Mouse (Mus musculus): Measurements from ENCODE around the gene Matn3. TPM values are rescaled to one million over a fixed set of nuclear protein-coding genes. Genes with fewer than 3 reads are reported as not detected.
"Not testable (repeated sequence)": the region's sequence is repeated elsewhere in the genome, so short reads cannot be mapped to it uniquely, and the experiment has no call there.

The Matn3 gene
- polyA plus RNA-seq, 1 experiment from 2014 or later, result 0.04 TPM

DNA sequence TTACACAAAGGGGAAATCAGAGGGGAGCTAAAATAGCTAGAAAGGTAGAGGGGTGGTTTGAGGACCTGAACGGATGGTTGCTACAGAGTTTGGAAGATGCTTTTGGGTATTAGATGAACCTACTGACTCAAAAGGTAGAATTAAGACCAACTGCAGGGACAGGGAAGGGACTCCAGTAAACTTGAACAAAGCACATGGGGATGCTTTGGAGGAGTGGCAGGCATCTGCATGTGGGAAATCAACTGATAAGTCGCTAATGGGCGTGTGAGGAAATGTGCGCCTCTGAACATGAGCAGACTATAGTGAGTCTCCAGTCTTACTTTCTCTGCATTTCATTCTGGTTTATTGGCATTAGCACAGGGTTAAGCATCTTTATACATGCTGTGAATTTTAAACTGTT is 16.6 kb upstream of the Matn3 start:
- TF ChIP-seq CTCF (IDR thresholded peaks at IDR 0.05; ENCODE audit: low read depth), result no peak
- peaks cover 9% of the 10 kb centered on the region; the same call in 1 of the 2 replicates for H3K4me1 ChIP-seq (replicated peaks; ENCODE audit: insufficient read depth, low read length)

DNA sequence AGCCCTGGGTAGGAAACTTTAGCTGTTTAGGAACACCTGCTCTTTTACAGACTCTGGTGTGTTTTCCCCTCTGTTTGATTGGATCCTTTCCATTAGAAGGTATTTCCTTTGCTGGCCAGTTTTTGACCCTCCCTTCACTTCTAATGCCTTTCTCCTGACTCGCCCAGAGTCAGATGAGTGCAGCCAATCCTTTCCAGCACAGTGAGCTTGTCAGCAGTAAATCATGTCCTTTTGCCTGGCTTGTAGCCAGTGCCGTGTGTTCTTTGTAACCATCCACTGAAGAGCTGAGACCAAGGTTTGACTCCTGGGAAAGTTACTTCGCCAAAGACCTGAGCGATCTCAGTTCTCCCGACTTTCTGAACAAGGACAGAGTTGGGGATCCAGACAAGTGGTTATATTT is 12.4 kb upstream of the Matn3 start:
- Histone ChIP-seq H3K4me2 (ENCODE audit: low read length) (no peak overlapping the region), H3K27ac (no peak overlapping the region), H3K27me3 (ENCODE audit: insufficient read depth, low read length) (no peaks in the 10 kb centered on the region), H3K9me3 (replicated peaks; ENCODE audit: low read length) (no peaks in the 10 kb centered on the region), H3K4me1 (replicated peaks; ENCODE audit: insufficient read depth, low read length) (no peaks in the 10 kb centered on the region), H3K4me3 (replicated peaks; ENCODE audit: low read depth, low read length) (no peak overlapping the region), H3K36me3 (ENCODE audit: insufficient read depth, low read length) (peaks cover 42% of the 10 kb centered on the region), H3K9ac (ENCODE audit: low read depth, low read length) (no peak overlapping the region)
- ATAC-seq (replicated peaks; ENCODE audit: low FRiP score, low read depth) (peak; percentile 88), DNase-seq (ENCODE audit: low spot score) (peak; percentile 83)
- no peak for TF ChIP-seq CTCF (IDR thresholded peaks at IDR 0.05; ENCODE audit: low read depth)
- 27% methylated on average over 5 of the region's 5 CpGs for WGBS

More for the DNA sequence above, 16.6 kb upstream of the Matn3 start:
- ATAC-seq (replicated peaks; ENCODE audit: low FRiP score, low read depth) (no peak), DNase-seq (ENCODE audit: low spot score) (no peak)
- Histone ChIP-seq H3K27me3 (ENCODE audit: insufficient read depth, low read length) (no peaks in the 10 kb centered on the region), H3K4me2 (ENCODE audit: low read length) (no peak overlapping the region), H3K9ac (ENCODE audit: low read depth, low read length) (no peak overlapping the region), H3K4me3 (replicated peaks; ENCODE audit: low read depth, low read length) (no peak overlapping the region), H3K27ac (no peak overlapping the region), H3K9me3 (replicated peaks; ENCODE audit: low read length) (no peaks in the 10 kb centered on the region), H3K36me3 (ENCODE audit: insufficient read depth, low read length) (peaks cover 20% of the 10 kb centered on the region)
- WGBS, result 86% methylated on average over 4 of the region's 4 CpGs

DNA sequence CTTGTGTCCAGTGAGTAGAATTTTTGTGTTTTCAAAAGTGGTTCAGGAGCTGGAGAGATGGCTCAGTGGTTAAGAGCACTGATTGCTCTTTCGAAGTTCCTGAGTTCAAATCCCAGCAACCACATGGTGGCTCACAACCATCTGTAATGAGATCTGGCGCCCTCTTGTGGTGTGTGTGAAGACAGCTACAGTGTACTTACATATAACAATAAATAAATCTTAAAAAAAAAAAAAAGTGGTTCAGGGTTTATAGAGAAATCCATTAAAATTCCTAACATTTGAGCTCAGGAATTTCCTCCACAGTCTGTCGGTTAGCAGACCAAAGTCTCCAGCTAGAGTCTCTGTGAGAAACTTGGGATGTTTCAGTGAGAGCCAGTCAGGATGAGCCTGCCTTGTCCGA is 11.5 kb upstream of the Matn3 start:
- TF ChIP-seq CTCF (IDR thresholded peaks at IDR 0.05; ENCODE audit: low read depth), result peak; percentile 65
- H3K4me3 ChIP-seq (replicated peaks; ENCODE audit: low read depth, low read length); H3K9ac ChIP-seq (ENCODE audit: low read depth, low read length); H3K27ac ChIP-seq; DNase-seq (ENCODE audit: low spot score); H3K4me1 ChIP-seq (replicated peaks; ENCODE audit: insufficient read depth, low read length); H3K4me2 ChIP-seq (ENCODE audit: low read length); H3K9me3 ChIP-seq (replicated peaks; ENCODE audit: low read length); ATAC-seq (replicated peaks; ENCODE audit: low FRiP score, low read depth); H3K27me3 ChIP-seq (ENCODE audit: insufficient read depth, low read length): not testable (repeated sequence)
- H3K36me3 ChIP-seq (ENCODE audit: insufficient read depth, low read length), result peaks cover 41% of the 10 kb centered on the region
- 61% methylated on average over 4 of the region's 4 CpGs for WGBS

DNA sequence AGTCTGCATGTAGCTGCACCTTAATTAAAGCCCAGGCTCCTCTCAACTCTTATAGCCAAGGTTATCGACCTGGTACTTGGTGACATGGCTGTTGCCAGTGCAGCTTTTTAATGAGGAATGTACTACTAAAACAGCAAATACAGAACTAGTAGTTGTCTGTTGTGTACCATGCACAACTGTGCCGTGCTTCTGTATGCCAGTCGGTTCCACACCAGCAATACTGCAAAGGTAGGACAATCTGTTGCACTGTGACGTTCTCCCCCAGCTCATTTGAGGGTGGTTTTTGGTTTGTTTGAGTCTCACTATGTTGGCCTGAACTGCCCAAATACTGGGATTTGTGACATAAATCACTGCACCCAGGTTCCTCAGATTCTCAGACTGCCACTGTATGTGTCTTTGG is 8.2 kb upstream of the Matn3 start:
- TF ChIP-seq CTCF (IDR thresholded peaks at IDR 0.05; ENCODE audit: low read depth), result no peak
- ATAC-seq (replicated peaks; ENCODE audit: low FRiP score, low read depth), result no peak
- 93% methylated on average over 4 of the region's 4 CpGs for WGBS

GRCm38 (mm10) chr12:8940011-8941005 is 7.4 kb upstream of the Matn3 start:
- Histone ChIP-seq H3K27me3 (ENCODE audit: insufficient read depth, low read length) (no peaks in the 10 kb centered on the region), H3K4me2 (ENCODE audit: low read length) (no peak overlapping the region), H3K9me3 (replicated peaks; ENCODE audit: low read length) (no peaks in the 10 kb centered on the region), H3K4me3 (replicated peaks; ENCODE audit: low read depth, low read length) (no peak overlapping the region), H3K27ac (no peak overlapping the region), H3K9ac (ENCODE audit: low read depth, low read length) (no peak overlapping the region), H3K36me3 (ENCODE audit: insufficient read depth, low read length) (peaks cover 29% of the 10 kb centered on the region), H3K4me1 (replicated peaks; ENCODE audit: insufficient read depth, low read length) (no peaks in the 10 kb centered on the region)
- 69% methylated on average over 12 of the region's 12 CpGs for WGBS
- ATAC-seq (replicated peaks; ENCODE audit: low FRiP score, low read depth) (no peak), DNase-seq (ENCODE audit: low spot score) (no peak)
- no peak for TF ChIP-seq CTCF (IDR thresholded peaks at IDR 0.05; ENCODE audit: low read depth)

More for the DNA sequence above, 8.2 kb upstream of the Matn3 start:
- Histone ChIP-seq H3K4me1 (replicated peaks; ENCODE audit: insufficient read depth, low read length) (no peaks in the 10 kb centered on the region), H3K36me3 (ENCODE audit: insufficient read depth, low read length) (peaks cover 32% of the 10 kb centered on the region), H3K4me3 (replicated peaks; ENCODE audit: low read depth, low read length) (no peak overlapping the region), H3K9ac (ENCODE audit: low read depth, low read length) (no peak overlapping the region), H3K9me3 (replicated peaks; ENCODE audit: low read length) (no peaks in the 10 kb centered on the region), H3K27ac (no peak overlapping the region), H3K4me2 (ENCODE audit: low read length) (no peak overlapping the region), H3K27me3 (ENCODE audit: insufficient read depth, low read length) (no peaks in the 10 kb centered on the region)
- no peak for DNase-seq (ENCODE audit: low spot score)

DNA sequence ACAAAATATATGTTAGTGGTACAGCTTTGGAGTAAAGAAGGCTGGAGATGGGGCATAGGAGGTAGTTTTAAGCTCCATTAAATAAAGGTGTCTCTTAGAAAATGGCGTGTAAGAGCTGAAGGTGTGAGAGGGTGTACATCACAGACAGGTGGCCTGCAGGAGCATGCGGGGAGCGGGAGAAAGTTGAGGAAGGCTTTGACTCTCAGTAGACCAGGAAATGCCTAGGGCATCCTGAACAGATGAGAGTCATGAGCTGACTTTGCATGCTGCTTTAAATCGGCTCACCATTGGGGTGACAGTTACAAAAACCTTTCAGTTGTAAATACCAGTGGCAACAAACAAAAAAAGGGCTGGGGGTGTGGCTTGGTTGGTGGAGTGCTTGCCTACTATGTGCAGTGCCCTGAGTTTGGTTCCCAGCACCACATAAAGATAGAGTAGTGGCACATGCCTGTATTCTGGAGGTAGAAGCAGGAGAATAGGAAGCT is 6.6 kb upstream of the Matn3 start:
- Histone ChIP-seq H3K4me3 (replicated peaks; ENCODE audit: low read depth, low read length) (no peak overlapping the region), H3K27me3 (ENCODE audit: insufficient read depth, low read length) (no peaks in the 10 kb centered on the region), H3K4me2 (ENCODE audit: low read length) (no peak overlapping the region), H3K27ac (no peak overlapping the region), H3K4me1 (replicated peaks; ENCODE audit: insufficient read depth, low read length) (no peaks in the 10 kb centered on the region), H3K9ac (ENCODE audit: low read depth, low read length) (no peak overlapping the region), H3K9me3 (replicated peaks; ENCODE audit: low read length) (no peaks in the 10 kb centered on the region), H3K36me3 (ENCODE audit: insufficient read depth, low read length) (peaks cover 22% of the 10 kb centered on the region)
- ATAC-seq (replicated peaks; ENCODE audit: low FRiP score, low read depth), result no peak
- 64% methylated on average over 4 of the region's 4 CpGs for WGBS
- TF ChIP-seq CTCF (IDR thresholded peaks at IDR 0.05; ENCODE audit: low read depth), result no peak
- DNase-seq (ENCODE audit: low spot score), result no peak

All from kidney, postnatal 0 days (tissue).